Mouse (Mus musculus): Measurements from ENCODE around the gene Gm7247.
"Not testable (repeated sequence)": the region's sequence is repeated elsewhere in the genome, so short reads cannot be mapped to it uniquely, and the experiment has no call there.

Gm7247 gene

DNA sequence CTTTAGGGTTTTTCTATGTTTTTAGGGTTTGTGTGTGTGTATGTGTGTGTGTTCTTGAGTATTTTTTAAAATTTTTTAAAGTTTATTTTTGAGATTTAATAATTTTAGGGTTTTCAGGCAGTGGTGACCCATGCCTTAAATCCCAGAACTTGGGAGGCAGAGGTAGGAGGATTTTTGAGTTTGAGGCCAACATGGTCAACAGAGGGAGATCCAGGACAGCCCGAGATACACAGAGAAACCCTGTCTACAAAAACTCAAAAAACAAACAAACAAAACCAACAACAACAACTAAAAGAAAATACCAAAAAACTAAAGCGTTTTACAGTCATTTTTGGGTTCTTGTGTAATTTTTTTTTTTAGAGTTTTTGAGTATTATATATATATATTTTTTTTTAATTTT lies 134.2 kb downstream of the Gm7247 start:
- in situ Hi-C loops (cut with MboI, MseI): no loop called here

- in situ Hi-C loops (cut with MboI, MseI): no loop called here
Measured at GRCm38 (mm10) chr14:51496955-51497354, 135.4 kb downstream of the Gm7247 start.

- in situ Hi-C loops (cut with MboI, MseI): no loop called here
Measured at GRCm38 (mm10) chr14:51497958-51498357, 136.4 kb downstream of the Gm7247 start.

GRCm38 (mm10) chr14:51499707-51500275 lies 138.2 kb downstream of the Gm7247 start:
- in situ Hi-C loops (cut with MboI, MseI): no loop called here

DNA sequence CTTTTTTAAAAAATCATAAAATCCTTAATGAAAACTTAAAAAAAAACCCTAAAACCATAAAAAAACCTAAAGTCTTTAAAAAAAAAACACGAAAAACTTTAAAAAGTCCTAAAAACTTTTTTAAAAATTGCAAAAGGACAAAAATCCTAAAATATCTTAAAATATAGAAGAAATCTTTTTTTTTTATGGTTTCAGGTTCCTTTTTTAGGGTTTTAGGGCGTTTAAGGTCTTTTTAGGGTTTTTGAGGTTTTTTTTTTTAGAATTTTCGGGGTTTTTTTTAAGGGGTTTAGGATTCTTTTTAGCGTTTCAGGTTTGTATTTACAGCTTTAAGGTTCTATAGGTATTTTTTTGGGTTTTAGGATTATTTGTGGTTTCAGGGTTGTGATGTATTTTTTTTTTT lies 138.9 kb downstream of the Gm7247 start:
- in situ Hi-C loops (cut with MboI, MseI): no loop called here

- in situ Hi-C loops (cut with MboI, MseI): no loop called here
Measured at GRCm38 (mm10) chr14:51507416-51507815, 145.9 kb downstream of the Gm7247 start.

DNA sequence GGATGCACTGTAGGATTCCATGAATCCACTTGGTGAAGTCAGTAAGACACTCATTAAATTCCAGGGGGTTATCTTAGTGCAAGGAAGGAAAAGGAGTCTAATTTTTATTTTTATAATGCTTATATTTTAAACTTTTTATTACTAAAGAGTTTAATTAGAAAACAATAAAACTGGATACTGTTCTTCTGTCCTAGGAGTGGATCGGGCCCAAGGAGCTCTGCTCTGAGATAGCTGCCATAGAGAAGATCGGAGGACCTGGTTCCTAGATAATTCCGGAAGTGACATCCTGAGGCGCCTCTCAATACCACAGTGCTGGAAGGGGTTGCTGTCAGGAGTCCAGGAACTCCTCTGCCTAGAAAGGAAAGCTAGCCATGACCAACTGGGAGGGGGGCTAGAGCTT lies 190.9 kb downstream of the Gm7247 start, which contains the start of gene Gm5622:
TSS of gene Gm5622 (plus strand) at position 301 of the 400 bp plus-strand sequence.
- in situ Hi-C loops (cut with MboI, MseI): no loop called here

GRCm38 (mm10) chr14:51573963-51574362 lies 212.4 kb downstream of the Gm7247 start, which contains the start of gene Gm17175:
TSS of gene Gm17175 (minus strand) at chr14:51574063.
- in situ Hi-C loops (cut with MboI, MseI): not testable (repeated sequence)

DNA sequence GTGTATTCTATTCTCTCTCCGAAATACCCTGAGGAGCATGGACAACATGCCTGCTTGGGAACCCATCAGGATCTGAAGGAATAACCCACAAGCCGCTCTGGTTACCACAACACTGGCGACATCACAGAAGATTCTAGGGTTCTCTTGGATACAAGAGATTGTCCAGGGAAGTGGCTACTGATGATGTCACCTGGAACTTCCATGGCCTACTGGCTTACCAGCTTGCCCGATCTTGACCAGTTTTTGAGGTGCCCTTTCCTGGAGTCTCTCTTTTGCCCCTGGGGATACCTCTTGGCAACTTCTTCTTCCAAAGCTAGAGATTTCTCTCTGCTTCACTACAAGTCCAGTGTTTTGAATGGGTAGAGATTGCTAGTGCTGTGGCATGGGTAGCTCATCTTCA lies 230.5 kb downstream of the Gm7247 start, which contains the start of gene Gm17174:
TSS of gene Gm17174 (minus strand) at position 101 of the 400 bp plus-strand sequence.
- in situ Hi-C loops (cut with MboI, MseI): not testable (repeated sequence)

- in situ Hi-C loops (cut with MboI, MseI): no loop called here
Measured at GRCm38 (mm10) chr14:51611210-51611609, 249.7 kb downstream of the Gm7247 start, which contains the start of gene Gm17078. TSS of gene Gm17078 (minus strand) at chr14:51611310.

All from T-helper 2 cell (primary cell).